Mouse (Mus musculus) erythroblast, embryonic 14.5 days (primary cell): Measurements from ENCODE around the gene Plac1.

Experiments used
- GATA1 ChIP-seq: IDR thresholded peaks from 2 replicates; pipeline ENCODE4 v1.6.1; 2012; ENCODE audit warnings: low read length, inconsistent platforms, mixed read lengths
- TAL1 ChIP-seq: IDR thresholded peaks from 3 replicates; pipeline ENCODE4 v1.6.1; 2012; ENCODE audit warnings: low read length, inconsistent platforms, mixed read lengths

DNA sequence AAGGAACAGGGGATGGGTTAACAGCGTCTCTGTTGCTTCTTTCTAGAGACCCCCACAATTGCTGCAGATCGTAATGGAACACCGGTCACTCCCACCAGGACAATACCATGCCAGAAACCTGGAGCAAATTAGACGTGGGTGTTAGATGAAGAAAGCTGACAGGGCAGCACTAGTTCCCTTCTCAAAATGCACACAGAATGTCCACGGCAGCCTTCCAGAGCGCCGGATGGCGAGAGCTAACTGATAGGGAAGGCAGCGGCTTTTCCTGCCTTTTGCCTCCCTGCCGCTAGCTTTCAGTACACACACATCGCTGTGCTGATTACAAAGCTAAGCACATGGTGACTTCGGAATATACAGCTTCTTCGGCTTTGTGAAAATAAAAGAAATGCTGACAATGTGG lies 7.9 kb downstream of the Plac1 start:
- TF ChIP-seq GATA1 (no peak), TAL1 (no peak)
